Mouse (Mus musculus): ENCODE data around the gene Ppard.
"Not testable (repeated sequence)": the region's sequence is repeated elsewhere in the genome, so short reads cannot be mapped to it uniquely, and the experiment has no call there.

Gene Ppard

GRCm38 (mm10) chr17:28313880-28314225 lies 81.4 kb downstream of the Ppard start:
- DNase-seq (ENCODE audit: low spot score in 2 of 2), result no peak

GRCm38 (mm10) chr17:28315611-28316160 lies 83.2 kb downstream of the Ppard start:
- no peak for DNase-seq (ENCODE audit: low spot score in 2 of 2)

- DNase-seq (ENCODE audit: low spot score in 2 of 2), result no peak
Measured at GRCm38 (mm10) chr17:28316476-28316875, 84.0 kb downstream of the Ppard start.

GRCm38 (mm10) chr17:28317091-28317490 lies 84.6 kb downstream of the Ppard start:
- DNase-seq (ENCODE audit: low spot score in 2 of 2), result no peak

GRCm38 (mm10) chr17:28317725-28318124 lies 85.2 kb downstream of the Ppard start:
- DNase-seq (ENCODE audit: low spot score in 2 of 2), result no peak

- no peak for DNase-seq (ENCODE audit: low spot score in 2 of 2)
Measured at GRCm38 (mm10) chr17:28321700-28322099, 89.2 kb downstream of the Ppard start.

- DNase-seq (ENCODE audit: low spot score in 2 of 2), result no peak
Measured at GRCm38 (mm10) chr17:28323786-28324185, 91.3 kb downstream of the Ppard start.

GRCm38 (mm10) chr17:28324416-28324815 lies 91.9 kb downstream of the Ppard start:
- not testable (repeated sequence) for DNase-seq (ENCODE audit: low spot score in 2 of 2)

GRCm38 (mm10) chr17:28325751-28326150 lies 93.3 kb downstream of the Ppard start:
- no peak for DNase-seq (ENCODE audit: low spot score in 2 of 2)

GRCm38 (mm10) chr17:28326951-28327350 lies 94.5 kb downstream of the Ppard start:
- no peak for DNase-seq (ENCODE audit: low spot score in 2 of 2)

GRCm38 (mm10) chr17:28327673-28328325 lies 95.3 kb downstream of the Ppard start:
- no peak for DNase-seq (ENCODE audit: low spot score in 2 of 2)

GRCm38 (mm10) chr17:28328366-28328928 lies 95.9 kb downstream of the Ppard start, which contains the start of gene Rpl10a:
Gene Rpl10a (plus strand): TSS chr17:28328471.
- DNase-seq (ENCODE audit: low spot score in 2 of 2), result peak; percentile 95 to 98

- no peak for DNase-seq (ENCODE audit: low spot score in 2 of 2)
Measured at GRCm38 (mm10) chr17:28328946-28329345, 96.4 kb downstream of the Ppard start.

- no peak for DNase-seq (ENCODE audit: low spot score in 2 of 2)
Measured at GRCm38 (mm10) chr17:28329503-28330231, 97.2 kb downstream of the Ppard start.

GRCm38 (mm10) chr17:28330232-28330546 lies 97.7 kb downstream of the Ppard start:
- no peak for DNase-seq (ENCODE audit: low spot score in 2 of 2)

GRCm38 (mm10) chr17:28330590-28330989 lies 98.1 kb downstream of the Ppard start:
- DNase-seq (ENCODE audit: low spot score in 2 of 2), result not testable (repeated sequence)

- no peak for DNase-seq (ENCODE audit: low spot score in 2 of 2)
Measured at GRCm38 (mm10) chr17:28331241-28332112, 99.0 kb downstream of the Ppard start.

- DNase-seq (ENCODE audit: low spot score in 2 of 2), result no peak
Measured at GRCm38 (mm10) chr17:28332113-28332914, 99.8 kb downstream of the Ppard start.

GRCm38 (mm10) chr17:28332915-28333546 lies 100.5 kb downstream of the Ppard start:
- DNase-seq (ENCODE audit: low spot score in 2 of 2), result no peak

- no peak for DNase-seq (ENCODE audit: low spot score in 2 of 2)
Measured at GRCm38 (mm10) chr17:28335267-28335666, 102.8 kb downstream of the Ppard start.

- no peak for DNase-seq (ENCODE audit: low spot score in 2 of 2)
Measured at GRCm38 (mm10) chr17:28337547-28337946, 105.0 kb downstream of the Ppard start.

All from urinary bladder, adult 18-20 months (tissue).